In genomic region chrX:97397872-97398271, GRCm38 (mm10) we compare ENCODE assay signal across 12 mouse cellular contexts.
"Had no signal": no experiment of that assay in that cellular context is flagged by ENCODE, and none has a peak within 500 bp of the region (broad histone marks: within the 10 kb centered on the region; RNA-seq: fewer than 3 reads in every experiment).

No protein-coding gene starts in this region.

- H3K4me2 ChIP-seq: limb, embryonic 13.5 days; liver, embryonic 12.5 days; lung, embryonic 14.5 days; neural tube, embryonic 12.5 days had no signal

- H3K4me3 ChIP-seq: limb, embryonic 13.5 days; liver, embryonic 12.5 days; midbrain, embryonic 10.5 days; neural tube, embryonic 12.5 days had no signal

- H3K9ac ChIP-seq: limb, embryonic 13.5 days; liver, embryonic 12.5 days; lung, embryonic 14.5 days; neural tube, embryonic 12.5 days had no signal

- DNase-seq: kidney, postnatal 25 days; lung, embryonic 14.5 days; lung, postnatal 10 days; lung, postnatal 4 days; midbrain, embryonic 14.5 days; spleen, adult 18-20 months; thymus, adult 18-20 months; thymus, postnatal 14 days had no signal

- H3K27ac ChIP-seq: limb, embryonic 13.5 days; liver, embryonic 12.5 days; midbrain, embryonic 10.5 days; neural tube, embryonic 12.5 days had no signal

- H3K9me3 ChIP-seq: limb, embryonic 13.5 days; liver, embryonic 12.5 days; midbrain, embryonic 10.5 days; neural tube, embryonic 12.5 days had no signal

- ATAC-seq: liver, embryonic 12.5 days had no signal

- H3K36me3 ChIP-seq: limb, embryonic 13.5 days; liver, embryonic 12.5 days; midbrain, embryonic 10.5 days; neural tube, embryonic 12.5 days had no signal

- H3K4me1 ChIP-seq: limb, embryonic 13.5 days; liver, embryonic 12.5 days; midbrain, embryonic 10.5 days; neural tube, embryonic 12.5 days had no signal

- H3K27me3 ChIP-seq: liver, embryonic 12.5 days; neural tube, embryonic 12.5 days had no signal
